Mouse (Mus musculus): ENCODE results near the gene Man1a2.

Man1a2 gene

GRCm38 (mm10) chr3:100685087-100685762, at the start of gene Man1a2:
TSS of gene Man1a2 (minus strand) at chr3:100685503.
- peak; percentile 70 for DNase-seq (ENCODE audit: low read depth, low spot score)

- DNase-seq (ENCODE audit: low read depth, low spot score): no peak
Measured at GRCm38 (mm10) chr3:100734482-100735154, 49.3 kb upstream of the Man1a2 start.

GRCm38 (mm10) chr3:100731896-100732295, 46.6 kb upstream of the Man1a2 start:
- DNase-seq (ENCODE audit: low read depth, low spot score): no peak

- peak; percentile 42 for DNase-seq (ENCODE audit: low read depth, low spot score)
Measured at GRCm38 (mm10) chr3:100731347-100731746, 46.0 kb upstream of the Man1a2 start.

- no peak for DNase-seq (ENCODE audit: low read depth, low spot score)
Measured at GRCm38 (mm10) chr3:100728008-100728712, 42.9 kb upstream of the Man1a2 start.

- no peak for DNase-seq (ENCODE audit: low read depth, low spot score)
Measured at GRCm38 (mm10) chr3:100725960-100726674, 40.8 kb upstream of the Man1a2 start.

GRCm38 (mm10) chr3:100720786-100721300, 35.5 kb upstream of the Man1a2 start:
- DNase-seq (ENCODE audit: low read depth, low spot score): no peak

- DNase-seq (ENCODE audit: low read depth, low spot score): no peak
Measured at GRCm38 (mm10) chr3:100716241-100716640, 30.9 kb upstream of the Man1a2 start.

GRCm38 (mm10) chr3:100715367-100715766, 30.1 kb upstream of the Man1a2 start:
- no peak for DNase-seq (ENCODE audit: low read depth, low spot score)

- no peak for DNase-seq (ENCODE audit: low read depth, low spot score)
Measured at GRCm38 (mm10) chr3:100713142-100714005, 28.1 kb upstream of the Man1a2 start.

GRCm38 (mm10) chr3:100712140-100712539, 26.8 kb upstream of the Man1a2 start:
- DNase-seq (ENCODE audit: low read depth, low spot score): no peak

- DNase-seq (ENCODE audit: low read depth, low spot score): no peak
Measured at GRCm38 (mm10) chr3:100711486-100711885, 26.2 kb upstream of the Man1a2 start.

GRCm38 (mm10) chr3:100707117-100707516, 21.8 kb upstream of the Man1a2 start:
- DNase-seq (ENCODE audit: low read depth, low spot score): no peak

GRCm38 (mm10) chr3:100705128-100705667, 19.9 kb upstream of the Man1a2 start:
- no peak for DNase-seq (ENCODE audit: low read depth, low spot score)

GRCm38 (mm10) chr3:100703847-100704644, 18.7 kb upstream of the Man1a2 start:
- no peak for DNase-seq (ENCODE audit: low read depth, low spot score)

- no peak for DNase-seq (ENCODE audit: low read depth, low spot score)
Measured at GRCm38 (mm10) chr3:100702875-100703846, 17.9 kb upstream of the Man1a2 start.

GRCm38 (mm10) chr3:100688747-100689146, 3.4 kb upstream of the Man1a2 start:
- DNase-seq (ENCODE audit: low read depth, low spot score): no peak

- DNase-seq (ENCODE audit: low read depth, low spot score): no peak
Measured at GRCm38 (mm10) chr3:100686756-100687155, 1.5 kb upstream of the Man1a2 start.

Data from brain, embryonic 18.5 days (tissue).